Mouse (Mus musculus): ENCODE data around the gene Gnb1. TPM values are rescaled to one million over a fixed set of nuclear protein-coding genes. Genes with fewer than 3 reads are reported as not detected.

The Gnb1 gene
- total RNA-seq, 2 experiments from 2014 or later: 165 to 233 TPM

Other genes starting within 250 kb of the Gnb1 start
- gene Faap20, start 241.6 kb upstream of the Gnb1 start, total RNA-seq (2015): 28.6 and 46.3 TPM in 2 replicates
- gene Faap20, start 241.6 kb upstream of the Gnb1 start, total RNA-seq (2017): 14.2 and 17.6 TPM in 2 replicates
- not detected in 2 replicates for gene Prkcz, start 130.0 kb upstream of the Gnb1 start, total RNA-seq (2015)
- gene Prkcz, start 130.0 kb upstream of the Gnb1 start, total RNA-seq (2017): not detected in 2 replicates
- not detected in 2 replicates for gene Gabrd, start 93.2 kb upstream of the Gnb1 start, total RNA-seq (2015)
- gene Gabrd, start 93.2 kb upstream of the Gnb1 start, total RNA-seq (2017): 0.14 TPM in 1 of 2 replicates, not detected in the other
- 0.22 TPM in 1 of 2 replicates, not detected in the other for gene Cfap74, start 82.2 kb upstream of the Gnb1 start, total RNA-seq (2015)
- 0.47 TPM in 1 of 2 replicates, not detected in the other for gene Cfap74, start 82.2 kb upstream of the Gnb1 start, total RNA-seq (2017)
- gene Tmem52, start 22.2 kb upstream of the Gnb1 start, total RNA-seq (2015): 0.15 TPM in 1 of 2 replicates, not detected in the other
- not detected in 2 replicates for gene Tmem52, start 22.2 kb upstream of the Gnb1 start, total RNA-seq (2017)
- 78.5 and 79.7 TPM in 2 replicates for gene Nadk, start 71.0 kb downstream of the Gnb1 start, total RNA-seq (2015)
- gene Nadk, start 71.0 kb downstream of the Gnb1 start, total RNA-seq (2017): 71.3 and 72.4 TPM in 2 replicates
- gene Slc35e2, start 110.1 kb downstream of the Gnb1 start, total RNA-seq (2015): 16.8 and 20.2 TPM in 2 replicates
- gene Slc35e2, start 110.1 kb downstream of the Gnb1 start, total RNA-seq (2017): 8.9 and 11.0 TPM in 2 replicates
- gene Cdk11b, start 133.5 kb downstream of the Gnb1 start, total RNA-seq (2015): 34.5 and 39.3 TPM in 2 replicates
- gene Cdk11b, start 133.5 kb downstream of the Gnb1 start, total RNA-seq (2017): 50.7 and 56.0 TPM in 2 replicates
- not detected in 2 replicates for gene Gm10563, start 154.0 kb downstream of the Gnb1 start, total RNA-seq (2015)
- not detected in 2 replicates for gene Gm10563, start 154.0 kb downstream of the Gnb1 start, total RNA-seq (2017)
- 0.12 and 0.20 TPM in 2 replicates for gene Mmp23, start 162.0 kb downstream of the Gnb1 start, total RNA-seq (2015)
- not detected in 2 replicates for gene Mmp23, start 162.0 kb downstream of the Gnb1 start, total RNA-seq (2017)
- gene Mib2, start 177.8 kb downstream of the Gnb1 start, total RNA-seq (2015): 3.1 and 3.6 TPM in 2 replicates
- 19.7 and 24.5 TPM in 2 replicates for gene Mib2, start 177.8 kb downstream of the Gnb1 start, total RNA-seq (2017)
- 2.2 and 2.4 TPM in 2 replicates for gene Fndc10, start 203.0 kb downstream of the Gnb1 start, total RNA-seq (2015)
- gene Fndc10, start 203.0 kb downstream of the Gnb1 start, total RNA-seq (2017): 1.6 and 2.6 TPM in 2 replicates
- gene Ssu72, start 213.4 kb downstream of the Gnb1 start, total RNA-seq (2015): 90.2 and 93.9 TPM in 2 replicates
- gene Ssu72, start 213.4 kb downstream of the Gnb1 start, total RNA-seq (2017): 101 and 105 TPM in 2 replicates
- gene Tmem240, start 243.4 kb downstream of the Gnb1 start, total RNA-seq (2015): 0.37 and 0.44 TPM in 2 replicates
- 0.04 and 0.57 TPM in 2 replicates for gene Tmem240, start 243.4 kb downstream of the Gnb1 start, total RNA-seq (2017)

All from megakaryocyte progenitor cell, adult 5-6 weeks (primary cell).